Mouse (Mus musculus) lung, postnatal 10 days (tissue): ENCODE data around the gene Zfp64.
"Not testable (repeated sequence)": the region's sequence is repeated elsewhere in the genome, so short reads cannot be mapped to it uniquely, and the experiment has no call there.

Experiments
- DNase-seq: peaks from one replicate; pipeline ENCODE4 v3.0.0; 2021

Gene Zfp64

DNA sequence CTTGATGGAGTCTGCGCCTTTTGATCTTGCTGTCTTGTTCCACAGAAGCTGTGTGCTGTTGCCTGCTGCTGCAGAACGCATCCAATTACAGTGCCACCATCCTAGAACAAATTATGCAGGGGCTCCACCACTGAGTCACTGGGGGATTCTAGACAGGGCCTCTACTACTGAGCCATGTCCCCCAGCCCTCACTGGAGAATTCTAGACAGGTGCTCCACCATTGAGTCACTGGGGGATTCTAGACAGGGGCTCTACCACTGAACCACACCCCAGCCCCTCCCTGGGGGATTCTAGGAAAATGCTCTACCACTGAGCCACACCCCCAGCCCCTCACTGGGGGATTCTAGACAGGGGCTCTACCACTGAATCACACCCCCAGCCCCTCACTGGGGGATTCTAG lies 63.3 kb downstream of the Zfp64 start:
- DNase-seq: no peak

GRCm38 (mm10) chr2:168884641-168885040 lies 70.7 kb downstream of the Zfp64 start:
- DNase-seq: no peak

GRCm38 (mm10) chr2:168882997-168883396 lies 72.4 kb downstream of the Zfp64 start:
- no peak for DNase-seq

GRCm38 (mm10) chr2:168881927-168882326 lies 73.5 kb downstream of the Zfp64 start:
- DNase-seq: no peak

- DNase-seq: no peak
Measured at GRCm38 (mm10) chr2:168879573-168879972, 75.8 kb downstream of the Zfp64 start.

- no peak for DNase-seq
Measured at GRCm38 (mm10) chr2:168878708-168879107, 76.7 kb downstream of the Zfp64 start.

DNA sequence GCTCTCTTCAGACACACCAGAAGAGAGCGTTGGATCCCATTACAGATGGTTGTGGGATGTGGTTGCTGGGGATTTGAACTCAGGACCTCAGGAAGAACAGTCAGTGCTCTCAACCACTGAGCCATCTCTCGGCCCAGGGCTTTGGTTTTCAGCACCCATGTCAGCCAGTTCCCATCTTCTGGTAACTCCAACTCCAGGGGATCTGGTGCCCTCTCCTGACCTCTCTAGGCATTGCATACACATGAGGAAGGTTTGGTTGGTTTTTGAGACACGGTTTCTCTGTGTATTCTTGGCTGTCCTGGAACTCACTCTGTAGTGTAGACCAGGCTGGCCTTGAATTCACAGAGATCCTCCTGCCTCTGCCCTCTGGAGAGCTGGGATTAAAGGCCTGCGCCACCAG lies 77.2 kb downstream of the Zfp64 start:
- no peak for DNase-seq

DNA sequence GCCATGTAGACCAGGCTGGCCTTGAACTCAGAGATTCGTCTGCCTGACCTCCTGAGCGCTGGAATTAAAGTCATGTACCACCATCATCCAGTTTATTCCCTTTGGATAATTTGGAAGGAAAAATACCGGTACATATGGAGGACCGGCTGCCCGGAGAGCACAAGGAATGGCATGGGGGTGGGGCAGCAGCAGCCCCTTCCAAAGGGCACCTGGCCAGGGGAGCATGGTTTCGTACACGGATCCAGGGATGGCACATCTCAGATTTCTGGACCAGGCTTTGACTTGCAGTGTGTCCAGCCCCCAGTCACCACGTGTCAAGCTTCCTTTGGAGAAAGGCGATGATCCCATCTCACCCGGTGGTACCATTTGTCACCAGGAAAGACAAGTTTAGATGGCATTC lies 78.8 kb downstream of the Zfp64 start:
- no peak for DNase-seq

DNA sequence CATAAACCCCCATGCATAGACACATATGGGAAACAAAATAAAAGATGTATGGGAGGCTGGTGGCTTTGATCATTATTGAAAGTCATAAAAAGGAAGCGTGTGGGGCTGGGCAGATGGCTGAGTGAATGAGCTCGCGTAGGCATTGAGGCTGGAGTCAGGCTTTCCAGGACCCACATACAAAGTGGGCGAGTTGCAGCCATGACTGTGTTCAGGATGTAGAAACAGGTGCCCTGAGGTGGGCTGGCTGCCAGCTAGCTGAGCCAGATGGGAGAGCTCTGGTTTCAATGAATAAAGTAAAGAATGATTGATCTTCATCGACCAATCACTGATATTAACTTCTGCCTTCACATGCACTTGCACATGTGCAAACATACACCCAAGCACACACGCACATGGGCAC lies 80.9 kb downstream of the Zfp64 start:
- DNase-seq: no peak

DNA sequence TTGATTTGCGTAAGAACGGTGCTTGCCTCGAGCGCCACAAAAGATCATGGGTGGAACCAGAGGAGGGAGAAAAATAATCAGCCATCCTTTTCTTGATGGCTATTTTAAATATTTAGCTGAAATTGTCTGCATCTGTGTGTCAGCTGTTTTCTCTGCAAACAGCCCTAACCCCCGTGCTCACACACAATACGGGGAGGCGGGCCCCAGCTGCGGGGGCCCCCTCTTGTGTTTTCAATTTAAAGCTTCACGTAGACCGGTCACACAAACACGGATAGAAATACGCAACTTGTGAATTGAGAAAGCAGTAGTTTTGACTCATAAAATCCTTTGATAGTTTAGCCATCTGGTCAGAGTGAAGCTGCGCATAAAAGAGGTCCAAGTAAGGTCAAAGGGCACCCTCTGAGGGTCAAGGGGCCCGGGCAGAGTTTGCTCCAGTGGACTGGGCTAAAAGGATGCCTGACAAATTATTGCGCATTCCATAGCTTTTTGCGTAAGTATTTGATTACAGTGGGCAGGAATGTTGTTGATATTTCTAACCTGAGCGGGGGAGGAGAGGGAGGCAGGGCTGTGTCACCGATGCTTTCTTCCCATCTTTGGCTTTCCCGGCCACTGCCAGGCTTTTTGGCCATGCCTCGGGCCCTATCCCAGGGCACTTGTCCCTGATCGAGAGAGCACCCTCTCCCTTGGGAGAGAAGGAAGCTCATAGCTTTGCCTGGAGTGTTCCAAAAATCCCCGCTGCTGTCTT lies 83.4 kb downstream of the Zfp64 start:
- DNase-seq: no peak

GRCm38 (mm10) chr2:168870480-168870879 lies 84.9 kb downstream of the Zfp64 start:
- DNase-seq: peak; percentile 11

GRCm38 (mm10) chr2:168866942-168867341 lies 88.4 kb downstream of the Zfp64 start:
- DNase-seq: no peak

DNA sequence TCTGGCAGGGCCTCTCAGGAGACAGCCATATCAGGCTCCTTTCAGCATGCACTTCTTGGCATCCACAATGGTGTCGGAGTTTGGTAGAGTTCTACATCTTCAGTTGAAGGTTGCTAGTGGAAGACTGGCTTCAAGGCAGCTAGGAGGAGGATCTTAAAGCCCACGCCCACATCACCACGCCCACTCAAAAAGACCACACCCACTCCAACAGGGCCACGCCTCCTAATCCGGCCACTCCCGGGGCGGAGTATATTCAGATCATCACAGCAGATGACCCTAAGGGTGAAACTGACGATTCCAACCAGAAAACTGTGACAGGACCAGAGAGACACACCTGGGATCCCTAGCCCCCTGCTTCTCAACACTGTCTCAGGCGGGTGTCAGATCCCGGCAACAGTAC lies 89.0 kb downstream of the Zfp64 start:
- DNase-seq: no peak

DNA sequence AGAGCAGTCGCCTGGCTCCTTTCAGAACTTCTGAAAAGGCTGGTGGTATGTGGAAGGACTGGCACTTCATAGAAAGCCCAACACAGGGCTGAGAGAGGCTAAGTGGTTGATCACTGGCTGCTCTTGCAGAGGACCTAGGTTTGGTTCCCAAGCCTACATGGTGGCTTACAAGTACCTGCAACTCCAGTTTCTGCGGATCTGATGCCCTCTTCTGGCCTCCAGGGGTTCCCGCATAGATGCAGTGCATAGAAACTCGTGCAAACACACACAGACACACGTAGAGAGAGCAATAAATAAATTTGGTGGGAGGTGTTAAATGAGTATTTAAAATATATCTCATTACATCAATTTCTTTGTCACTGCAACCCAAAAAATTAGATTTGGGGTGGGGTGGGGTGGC lies 90.5 kb downstream of the Zfp64 start:
- DNase-seq: no peak

DNA sequence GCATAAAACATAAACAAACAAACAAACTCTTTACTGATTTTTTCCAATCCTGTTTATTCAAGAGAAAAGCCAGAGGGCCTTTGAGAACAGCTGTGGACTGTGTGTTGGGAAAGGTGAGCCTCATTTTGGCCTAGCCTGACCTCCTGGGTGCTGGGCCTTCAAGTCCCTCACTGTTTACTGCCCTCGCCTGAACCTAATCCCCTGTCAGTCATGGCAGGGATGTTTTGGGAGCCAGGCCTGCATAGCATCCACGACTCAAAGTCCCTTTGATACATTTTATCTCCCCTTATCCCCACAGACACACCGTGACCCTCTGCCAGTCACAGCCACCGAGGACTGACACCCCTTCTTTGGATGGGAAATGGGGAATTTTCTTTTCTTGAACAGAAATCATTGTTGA lies 92.7 kb downstream of the Zfp64 start:
- DNase-seq: no peak

GRCm38 (mm10) chr2:168860922-168861740 lies 94.3 kb downstream of the Zfp64 start:
- DNase-seq: no peak

DNA sequence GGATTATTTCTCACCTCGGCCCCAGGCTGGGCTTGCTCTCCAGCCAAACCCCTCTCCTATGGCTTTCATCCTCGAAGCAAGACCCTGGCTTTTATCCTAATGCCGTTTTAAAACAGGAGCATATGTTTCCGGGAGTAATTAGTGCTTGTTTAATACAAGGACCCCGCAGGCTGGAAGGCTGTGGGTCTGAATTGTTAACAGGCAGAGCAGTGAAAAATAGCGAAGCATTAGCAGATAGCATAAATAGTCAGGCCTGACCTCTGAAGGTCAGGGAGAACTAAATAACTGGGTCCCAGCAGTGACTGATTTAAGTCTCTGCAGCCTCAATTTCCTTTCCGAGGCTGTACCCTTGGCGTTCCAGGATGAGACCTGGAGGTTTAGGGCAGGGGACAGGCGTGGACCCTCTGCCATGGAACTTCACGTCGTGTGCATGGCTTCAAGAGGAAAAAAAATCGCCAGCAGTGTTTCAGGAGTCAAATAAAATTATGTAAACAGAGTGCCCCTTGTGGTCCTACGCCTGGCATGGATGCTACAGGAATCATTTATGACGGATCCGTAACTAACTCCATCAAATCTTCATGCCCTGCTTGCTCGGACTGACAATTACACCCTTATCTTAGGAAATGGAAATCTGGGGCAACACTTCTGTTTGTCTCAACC lies 95.2 kb downstream of the Zfp64 start:
- no peak for DNase-seq

DNA sequence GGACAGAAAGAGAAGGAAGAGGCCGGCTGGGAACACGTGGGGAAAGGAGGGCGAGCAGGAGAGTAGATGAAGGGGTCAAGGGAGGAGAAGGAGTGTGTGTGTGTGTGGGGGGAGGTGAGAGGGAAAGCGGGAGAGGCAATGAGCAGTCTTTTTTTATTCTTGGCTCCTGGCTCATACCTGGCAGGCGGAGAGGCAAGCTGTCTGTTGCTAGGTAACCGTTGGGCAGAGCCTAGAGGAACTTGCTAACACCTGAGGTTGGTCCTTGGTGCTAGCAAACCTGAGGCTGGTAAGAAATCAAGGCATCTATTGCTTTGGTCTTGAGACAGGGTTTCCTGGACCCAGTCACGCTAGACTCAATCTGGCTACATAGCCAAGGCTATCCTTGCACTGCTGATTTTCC lies 98.7 kb downstream of the Zfp64 start:
- DNase-seq: no peak

DNA sequence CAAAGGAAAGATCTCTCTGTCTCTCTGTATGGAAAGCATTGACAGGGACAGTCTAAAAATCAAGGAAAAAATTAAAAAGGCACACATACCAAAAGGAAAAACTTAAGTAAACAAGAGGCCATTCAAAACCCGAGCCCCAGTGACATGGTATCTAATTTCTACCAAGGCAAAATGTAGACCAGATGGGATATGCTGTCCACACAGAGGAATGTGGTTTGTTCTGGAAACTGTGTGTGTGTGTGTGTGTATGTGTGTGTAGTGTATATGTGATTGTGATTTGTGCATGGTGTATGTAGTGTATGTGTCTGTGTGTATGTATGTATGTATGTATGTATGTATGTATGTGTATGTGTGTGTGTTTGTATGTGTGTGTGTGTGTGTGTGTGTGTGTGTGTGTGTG lies 100.6 kb downstream of the Zfp64 start:
- no peak for DNase-seq

DNA sequence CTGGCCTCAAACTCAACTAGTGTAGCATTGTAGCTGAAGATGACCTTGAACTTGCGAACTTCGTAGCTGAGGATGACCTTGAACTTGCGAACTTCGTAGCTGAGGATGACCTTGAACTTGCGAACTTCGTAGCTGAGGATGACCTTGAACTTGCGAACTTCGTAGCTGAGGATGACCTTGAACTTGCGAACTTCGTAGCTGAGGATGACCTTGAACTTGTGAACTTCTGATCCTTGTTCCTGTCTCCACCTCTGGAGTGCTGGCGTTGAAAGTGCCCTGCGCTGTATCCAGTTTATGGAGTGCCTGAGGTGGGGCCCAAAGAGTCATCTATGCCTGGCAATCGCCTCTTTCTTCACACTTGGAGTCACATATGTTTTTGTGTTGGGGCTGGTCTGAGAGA lies 101.5 kb downstream of the Zfp64 start:
- not testable (repeated sequence) for DNase-seq

- no peak for DNase-seq
Measured at GRCm38 (mm10) chr2:168851545-168851944, 103.8 kb downstream of the Zfp64 start.

DNA sequence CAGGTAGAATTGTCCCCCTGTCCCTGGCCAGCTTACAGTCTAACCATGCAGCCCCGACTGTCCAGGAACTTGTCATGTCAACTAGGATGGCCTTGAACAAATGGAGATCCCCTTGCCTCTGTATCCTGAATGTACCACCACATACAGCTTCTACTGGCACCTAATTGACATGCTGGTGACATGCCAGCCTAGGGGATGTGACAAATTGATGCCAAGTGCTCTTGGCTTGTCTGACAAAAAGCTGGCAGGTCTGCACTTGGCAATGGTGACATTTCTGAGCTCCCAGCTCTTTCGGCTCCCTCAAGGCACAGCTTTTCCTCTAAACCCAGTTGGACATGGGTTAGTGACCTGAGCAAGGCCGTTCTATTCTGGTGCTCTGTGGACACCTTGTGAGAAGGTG lies 106.8 kb downstream of the Zfp64 start:
- DNase-seq: no peak

DNA sequence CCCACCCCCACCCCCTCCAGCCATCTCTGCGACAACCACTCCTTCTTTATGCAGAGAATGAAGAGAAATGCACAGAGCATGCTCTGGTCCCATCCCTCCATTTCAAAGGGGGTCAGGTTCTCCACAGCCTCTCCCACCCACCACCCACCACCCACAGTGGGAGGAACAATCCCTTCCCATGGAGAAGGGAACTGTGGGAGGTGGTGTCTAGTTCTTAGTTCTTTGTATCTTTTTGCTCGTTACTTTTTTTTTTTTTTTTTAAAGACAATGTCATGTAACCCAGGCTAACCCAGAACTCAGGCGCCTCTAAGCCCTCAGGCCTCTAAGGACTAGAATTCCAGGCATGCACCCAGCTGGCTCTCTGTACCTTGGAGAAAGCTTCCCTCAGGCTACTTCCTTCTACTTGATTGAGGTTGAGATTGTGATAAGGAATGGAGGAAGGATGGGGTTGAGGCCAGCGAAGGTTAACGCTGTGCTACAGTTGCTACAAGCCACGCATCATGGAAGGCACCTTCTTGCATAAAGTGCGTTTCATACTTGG lies 109.1 kb downstream of the Zfp64 start:
- DNase-seq: no peak
